Mouse (Mus musculus): Measurements from ENCODE around the gene Anxa6.

Anxa6 gene

GRCm38 (mm10) chr11:54931405-54932093, 101.7 kb downstream of the Anxa6 start:
- DNase-seq (ENCODE audit: extremely low read depth, insufficient read length, low spot score): no peak

DNA sequence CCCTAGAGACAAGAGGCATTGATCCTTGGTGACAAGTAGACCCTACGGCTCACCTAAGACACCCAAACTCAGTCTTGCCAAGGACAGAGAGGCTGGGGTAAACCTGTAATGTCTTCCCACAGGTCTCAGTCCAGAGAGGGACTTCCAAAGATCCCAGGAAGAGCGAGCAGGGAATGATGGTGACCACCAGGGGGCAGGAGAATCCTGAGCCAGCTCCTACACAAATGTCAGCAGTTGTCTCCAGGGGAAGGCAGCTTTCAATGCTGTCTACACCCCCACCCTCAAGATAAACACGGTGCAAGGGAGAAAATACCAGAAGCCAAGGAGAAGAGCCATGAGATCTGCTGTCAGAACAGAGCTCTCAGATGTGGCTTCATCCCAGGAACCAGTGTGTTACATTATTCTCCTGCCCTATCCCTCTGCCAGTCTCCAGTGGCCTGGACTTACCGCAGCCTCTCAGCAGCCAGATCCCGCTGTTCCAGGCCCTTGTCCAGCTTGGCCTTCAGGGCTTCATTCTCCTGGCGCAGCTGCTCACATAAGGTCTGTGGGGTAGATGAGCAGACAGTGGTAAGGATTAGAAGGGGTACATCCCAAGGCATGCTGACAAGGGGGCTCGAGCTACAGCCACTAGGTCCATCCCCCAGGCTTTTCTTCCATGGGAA, 102.8 kb downstream of the Anxa6 start:
- no peak for DNase-seq (ENCODE audit: extremely low read depth, insufficient read length, low spot score)

GRCm38 (mm10) chr11:54929744-54930143, 103.5 kb downstream of the Anxa6 start:
- no peak for DNase-seq (ENCODE audit: extremely low read depth, insufficient read length, low spot score)

DNA sequence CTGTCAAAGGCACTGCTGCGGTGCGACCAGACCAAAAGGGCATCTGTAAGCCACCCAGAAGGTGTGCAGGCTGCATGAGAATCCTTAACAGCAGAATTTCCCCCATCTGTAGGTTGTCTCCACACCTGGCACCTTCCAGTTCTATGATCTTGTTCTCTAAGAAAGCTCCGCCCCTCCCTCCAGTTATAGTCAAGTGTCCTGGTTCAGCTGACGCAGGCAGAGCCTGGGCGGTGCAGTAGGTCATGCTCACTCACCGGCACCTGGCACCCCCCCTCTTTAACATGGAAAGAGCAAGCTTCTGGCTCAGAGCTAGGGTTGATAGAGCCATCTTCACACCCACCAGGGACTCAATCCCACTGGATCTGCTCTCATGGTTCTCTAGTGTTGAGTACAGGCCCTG, 104.0 kb downstream of the Anxa6 start:
- DNase-seq (ENCODE audit: extremely low read depth, insufficient read length, low spot score): no peak
